Mouse (Mus musculus): ENCODE data around the gene Nsun2. TPM values are rescaled to one million over a fixed set of nuclear protein-coding genes. Genes with fewer than 3 reads are reported as not detected.

Gene Nsun2
- polyA plus RNA-seq, 1 experiment from 2014 or later, result 87.3 TPM

DNA sequence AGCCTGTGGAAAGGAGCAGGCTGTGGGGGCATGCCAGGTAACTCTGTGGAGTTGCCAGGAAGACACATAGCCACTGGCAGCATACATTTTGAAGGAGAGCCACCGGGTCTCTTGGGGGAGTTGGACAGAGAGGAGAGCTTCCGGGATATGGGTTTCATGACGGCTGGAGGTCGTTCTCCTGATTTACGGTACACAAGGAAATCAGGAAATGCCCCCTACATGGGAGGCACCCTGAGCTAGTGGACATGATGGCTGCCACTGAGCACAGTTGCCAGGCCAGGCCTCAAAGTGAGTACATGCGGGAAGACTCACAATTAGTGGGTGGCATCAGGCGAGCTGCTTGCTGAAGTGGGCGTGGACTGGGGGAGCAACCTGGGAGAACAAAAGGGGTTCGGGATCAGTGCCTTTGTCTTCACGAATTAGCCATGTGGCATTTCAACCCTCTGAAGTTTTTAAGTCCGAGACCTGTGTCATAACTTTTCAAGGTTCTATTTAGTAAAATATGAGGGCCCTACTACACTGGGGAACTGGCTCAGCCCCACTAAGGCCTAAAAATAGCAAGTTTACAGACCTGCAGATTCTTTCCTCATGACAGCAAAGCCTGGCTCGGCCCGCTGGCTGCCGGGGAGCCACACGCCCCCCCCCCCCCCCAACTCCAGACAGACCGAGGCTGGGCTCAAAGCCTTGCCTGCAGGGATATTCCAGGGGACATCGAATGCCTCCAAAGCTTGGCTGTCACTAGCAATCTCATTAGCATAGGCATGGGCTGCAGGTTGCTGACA lies 9.2 kb downstream of the Nsun2 start:
- Histone ChIP-seq H3K36me3 (no peaks in the 10 kb centered on the region), H3K27ac (replicated peaks) (no peak overlapping the region), H3K9me3 (no peaks in the 10 kb centered on the region), H3K27me3 (no peaks in the 10 kb centered on the region), H3K4me1 (peaks cover 8% of the 10 kb centered on the region; the same call in 1 of the 2 replicates), H3K4me3 (no peak overlapping the region), H3K9ac (replicated peaks) (no peak overlapping the region), H3K4me2 (replicated peaks) (no peak overlapping the region)
- ATAC-seq (replicated peaks), result no peak
- 32% methylated on average over 17 of the region's 17 CpGs for WGBS

DNA sequence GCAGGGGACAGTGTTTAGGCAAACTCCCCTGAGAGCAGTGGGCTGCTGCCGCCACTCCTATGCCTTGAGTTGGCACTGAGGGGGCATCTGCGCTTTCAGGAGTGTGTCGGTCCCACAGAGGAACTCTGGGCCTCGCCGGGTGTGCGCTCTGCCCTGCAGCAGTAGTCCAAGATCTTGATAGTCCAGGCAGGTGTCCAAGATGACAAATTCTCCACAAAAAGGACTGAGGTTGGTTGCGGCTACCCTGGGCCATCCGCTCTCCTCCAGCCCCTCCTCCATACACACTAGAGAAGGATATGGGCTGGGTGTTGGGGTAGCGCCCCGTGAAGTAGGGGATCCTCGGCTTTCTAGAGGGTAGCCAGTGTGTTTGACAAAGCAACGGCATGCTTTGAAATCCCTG lies 10.0 kb downstream of the Nsun2 start:
- 0 out of 2 replicates have a peak, but pooled peaks have one; percentile 53 for ATAC-seq (replicated peaks)
- H3K4me3 ChIP-seq, result no peak overlapping the region
- no peak overlapping the region for H3K4me2 ChIP-seq (replicated peaks)
- H3K27ac ChIP-seq (replicated peaks), result no peak overlapping the region
- 55% methylated on average over 12 of the region's 12 CpGs for WGBS
- no peak overlapping the region for H3K9ac ChIP-seq (replicated peaks)
- H3K9me3 ChIP-seq, result no peaks in the 10 kb centered on the region
- no peaks in the 10 kb centered on the region for H3K36me3 ChIP-seq
- peaks cover 8% of the 10 kb centered on the region; the same call in 1 of the 2 replicates for H3K4me1 ChIP-seq
- H3K27me3 ChIP-seq, result no peaks in the 10 kb centered on the region

- WGBS, result 19% methylated on average over 3 of the region's 3 CpGs
- Histone ChIP-seq H3K9ac (replicated peaks) (no peak overlapping the region), H3K4me2 (replicated peaks) (no peak overlapping the region), H3K36me3 (no peaks in the 10 kb centered on the region), H3K27me3 (no peaks in the 10 kb centered on the region), H3K9me3 (no peaks in the 10 kb centered on the region), H3K4me1 (peaks cover 8% of the 10 kb centered on the region; the same call in 1 of the 2 replicates), H3K4me3 (no peak overlapping the region), H3K27ac (replicated peaks) (no peak overlapping the region)
- no peak for ATAC-seq (replicated peaks)
Observed at GRCm38 (mm10) chr13:69545019-69545418, 11.5 kb downstream of the Nsun2 start.

GRCm38 (mm10) chr13:69547488-69548180 lies 14.1 kb downstream of the Nsun2 start:
- Histone ChIP-seq H3K27ac (replicated peaks) (no peak overlapping the region), H3K4me2 (replicated peaks) (no peak overlapping the region), H3K4me3 (no peak overlapping the region), H3K9ac (replicated peaks) (no peak overlapping the region), H3K36me3 (no peaks in the 10 kb centered on the region), H3K9me3 (no peaks in the 10 kb centered on the region), H3K4me1 (peaks cover 8% of the 10 kb centered on the region; the same call in 1 of the 2 replicates), H3K27me3 (no peaks in the 10 kb centered on the region)
- 68% methylated on average over 16 of the region's 16 CpGs for WGBS
- no peak for ATAC-seq (replicated peaks)

DNA sequence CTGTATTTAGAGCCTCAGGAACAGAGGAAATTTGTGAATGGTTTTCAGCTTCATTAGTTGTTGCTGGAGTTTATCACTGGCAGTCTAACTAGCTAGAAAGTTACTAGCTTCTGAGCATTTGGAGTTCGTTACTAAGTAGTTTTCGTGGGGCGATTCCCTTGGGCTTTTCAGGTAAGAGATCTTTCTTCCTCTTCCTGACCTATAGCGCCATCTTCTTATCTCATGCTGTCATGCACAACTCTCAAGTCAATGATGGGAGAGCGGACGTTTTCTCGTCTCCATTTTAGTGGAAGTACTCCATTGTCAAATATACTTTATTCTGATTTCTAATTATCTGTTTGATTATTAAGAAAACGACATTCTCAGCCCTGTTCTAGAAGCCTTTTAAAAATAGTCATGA lies 16.4 kb downstream of the Nsun2 start:
- Histone ChIP-seq H3K9me3 (no peaks in the 10 kb centered on the region), H3K4me2 (replicated peaks) (no peak overlapping the region), H3K27ac (replicated peaks) (no peak overlapping the region), H3K36me3 (no peaks in the 10 kb centered on the region), H3K4me1 (no peaks in the 10 kb centered on the region), H3K9ac (replicated peaks) (no peak overlapping the region), H3K27me3 (no peaks in the 10 kb centered on the region), H3K4me3 (no peak overlapping the region)
- ATAC-seq (replicated peaks), result no peak
- 57% methylated on average over 8 of the region's 8 CpGs for WGBS

DNA sequence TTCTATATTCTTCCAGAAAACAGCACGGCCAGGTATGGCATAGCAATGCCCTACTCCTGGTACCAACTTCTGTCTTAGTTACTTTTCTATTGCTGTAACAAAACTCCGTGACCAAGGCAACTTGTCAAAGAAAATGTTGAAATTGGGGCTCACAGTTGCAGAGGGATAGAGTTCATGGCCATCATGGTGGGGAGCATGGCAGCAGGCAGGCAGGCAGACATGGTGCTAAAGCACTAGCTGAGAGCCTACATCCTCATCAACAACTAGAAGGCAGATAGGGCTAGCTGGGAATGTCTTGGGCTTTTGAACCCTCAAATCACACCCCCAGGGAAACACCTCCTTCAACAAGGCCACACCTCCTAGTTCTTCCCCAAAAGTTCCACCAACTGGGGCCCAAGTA lies 17.3 kb downstream of the Nsun2 start:
- Histone ChIP-seq H3K4me2 (replicated peaks) (no peak overlapping the region), H3K9ac (replicated peaks) (no peak overlapping the region), H3K4me3 (no peak overlapping the region), H3K27ac (replicated peaks) (no peak overlapping the region), H3K9me3 (no peaks in the 10 kb centered on the region), H3K27me3 (no peaks in the 10 kb centered on the region), H3K36me3 (no peaks in the 10 kb centered on the region), H3K4me1 (no peaks in the 10 kb centered on the region)
- ATAC-seq (replicated peaks), result no peak
- WGBS, result 89% methylated on average over 2 of the region's 2 CpGs

DNA sequence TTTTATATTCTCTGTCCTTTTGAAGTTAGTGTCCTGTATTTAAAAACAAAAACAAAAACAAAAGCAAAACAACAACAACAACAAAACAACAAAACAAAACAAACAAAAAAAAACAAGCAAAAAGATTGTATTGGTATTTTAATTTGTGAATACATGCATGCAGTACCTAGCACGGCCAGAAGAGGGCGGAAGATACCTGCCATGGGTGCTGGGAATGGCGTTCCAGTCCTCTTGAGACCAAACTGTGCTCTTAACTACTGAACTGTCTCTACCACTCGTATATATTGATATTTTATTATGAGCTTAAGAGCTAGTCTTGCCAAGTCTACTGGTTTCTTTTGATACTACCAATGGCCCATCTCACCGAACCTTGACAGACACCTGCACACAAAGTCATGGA lies 19.5 kb downstream of the Nsun2 start:
- 24% methylated on average over 5 of the region's 5 CpGs for WGBS
- H3K27ac ChIP-seq (replicated peaks), result no peak overlapping the region
- H3K9ac ChIP-seq (replicated peaks), result no peak overlapping the region
- H3K4me2 ChIP-seq (replicated peaks), result no peak overlapping the region
- ATAC-seq (replicated peaks), result no peak
- no peak overlapping the region for H3K4me3 ChIP-seq
- H3K4me1 ChIP-seq, result no peaks in the 10 kb centered on the region
- no peaks in the 10 kb centered on the region for H3K36me3 ChIP-seq
- H3K27me3 ChIP-seq, result no peaks in the 10 kb centered on the region
- H3K9me3 ChIP-seq, result no peaks in the 10 kb centered on the region

GRCm38 (mm10) chr13:69554255-69554654 lies 20.7 kb downstream of the Nsun2 start:
- H3K9me3 ChIP-seq, result no peaks in the 10 kb centered on the region
- H3K9ac ChIP-seq (replicated peaks), result no peak overlapping the region
- H3K36me3 ChIP-seq, result no peaks in the 10 kb centered on the region
- no peaks in the 10 kb centered on the region for H3K27me3 ChIP-seq
- ATAC-seq (replicated peaks), result no peak
- 0 out of 2 replicates have a peak, but pooled peaks cover 3% of the 10 kb centered on the region for H3K4me1 ChIP-seq
- no peak overlapping the region for H3K4me3 ChIP-seq
- WGBS, result 83% methylated on average over 9 of the region's 9 CpGs
- no peak overlapping the region for H3K27ac ChIP-seq (replicated peaks)
- no peak overlapping the region for H3K4me2 ChIP-seq (replicated peaks)

DNA sequence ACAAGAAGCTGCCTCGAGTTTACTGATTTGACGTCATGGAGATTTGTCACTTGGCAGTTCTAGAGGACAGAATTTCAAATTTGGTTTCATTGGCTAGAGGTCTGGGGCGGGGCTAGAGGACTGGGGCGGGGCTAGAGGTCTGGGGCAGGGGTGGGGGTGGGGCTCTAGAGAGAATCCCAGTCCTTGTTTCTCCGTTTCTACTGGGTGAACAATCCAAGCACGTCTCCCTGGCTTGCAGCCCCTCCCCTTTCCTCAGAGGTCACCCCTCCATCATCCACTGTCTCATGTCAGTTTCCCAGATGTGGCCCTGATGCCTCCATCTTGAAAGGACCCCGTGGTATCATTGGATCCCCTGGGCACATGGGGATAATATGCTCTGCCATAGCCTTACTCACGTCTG lies 21.5 kb downstream of the Nsun2 start:
- WGBS, result 30% methylated on average over 8 of the region's 8 CpGs
- Histone ChIP-seq H3K27ac (replicated peaks) (no peak overlapping the region), H3K4me2 (replicated peaks) (no peak overlapping the region), H3K27me3 (no peaks in the 10 kb centered on the region), H3K9me3 (no peaks in the 10 kb centered on the region), H3K4me3 (no peak overlapping the region), H3K36me3 (no peaks in the 10 kb centered on the region), H3K9ac (replicated peaks) (no peak overlapping the region), H3K4me1 (0 out of 2 replicates have a peak, but pooled peaks cover 3% of the 10 kb centered on the region)
- no peak for ATAC-seq (replicated peaks)

DNA sequence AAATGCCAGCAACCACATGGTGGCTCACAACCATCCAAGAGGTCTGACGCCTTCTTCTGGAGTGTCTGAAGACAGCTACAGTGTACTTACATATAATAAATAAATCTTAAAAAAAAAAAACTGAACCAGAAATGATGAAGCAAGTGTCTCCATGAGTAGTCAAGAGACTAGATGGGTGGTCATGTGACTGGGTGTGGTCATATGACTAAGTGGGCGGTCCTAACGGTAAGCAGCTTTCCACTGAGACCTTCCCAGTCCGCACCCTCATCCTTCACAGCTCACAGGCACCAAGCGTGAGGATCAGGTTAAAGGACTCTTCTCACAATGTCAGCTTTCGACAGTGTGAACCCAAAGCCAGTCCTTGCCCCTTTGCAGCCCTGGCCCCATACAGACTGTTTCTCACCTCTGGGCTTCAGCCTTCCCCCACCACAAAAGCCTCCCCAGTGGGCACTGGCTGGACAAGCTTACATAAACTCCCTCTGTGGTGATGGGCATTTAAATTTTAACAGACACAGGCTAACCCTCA lies 22.5 kb downstream of the Nsun2 start:
- H3K4me3 ChIP-seq, result no peak overlapping the region
- H3K36me3 ChIP-seq, result no peaks in the 10 kb centered on the region
- H3K27ac ChIP-seq (replicated peaks), result no peak overlapping the region
- no peak overlapping the region for H3K9ac ChIP-seq (replicated peaks)
- H3K4me1 ChIP-seq, result 0 out of 2 replicates have a peak, but pooled peaks cover 3% of the 10 kb centered on the region
- H3K4me2 ChIP-seq (replicated peaks), result no peak overlapping the region
- no peak for ATAC-seq (replicated peaks)
- no peaks in the 10 kb centered on the region for H3K27me3 ChIP-seq
- WGBS, result 90% methylated on average over 6 of the region's 6 CpGs
- H3K9me3 ChIP-seq, result no peaks in the 10 kb centered on the region

DNA sequence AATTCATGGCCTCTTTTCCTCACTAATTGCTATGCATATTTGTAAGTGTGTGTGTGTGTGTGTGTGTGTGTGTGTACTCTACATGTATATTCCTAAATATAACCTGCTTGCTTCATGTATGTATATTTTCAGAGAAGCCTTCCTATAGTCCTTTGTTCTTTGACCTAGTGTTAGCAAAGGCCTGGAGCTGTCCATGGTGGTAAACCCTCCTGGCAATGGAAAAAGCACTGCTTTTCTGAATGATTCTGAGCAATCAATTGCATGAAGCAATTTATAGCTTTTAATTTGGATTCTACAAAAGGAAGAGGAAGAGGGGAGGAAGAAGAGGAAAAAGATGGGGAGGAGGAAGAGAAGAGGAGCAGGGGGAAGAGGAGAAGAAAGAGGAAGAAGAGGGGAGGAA lies 23.2 kb downstream of the Nsun2 start:
- Histone ChIP-seq H3K4me1 (0 out of 2 replicates have a peak, but pooled peaks cover 3% of the 10 kb centered on the region), H3K36me3 (no peaks in the 10 kb centered on the region), H3K4me2 (replicated peaks) (no peak overlapping the region), H3K4me3 (no peak overlapping the region), H3K27me3 (no peaks in the 10 kb centered on the region), H3K9me3 (no peaks in the 10 kb centered on the region), H3K9ac (replicated peaks) (no peak overlapping the region), H3K27ac (replicated peaks) (no peak overlapping the region)
- no peak for ATAC-seq (replicated peaks)

GRCm38 (mm10) chr13:69558098-69558660 lies 24.6 kb downstream of the Nsun2 start:
- ATAC-seq (replicated peaks), result peak; percentile 43; the same call in 1 of the 2 replicates
- no peak overlapping the region for H3K27ac ChIP-seq (replicated peaks)
- WGBS, result 65% methylated on average over 6 of the region's 6 CpGs

More at GRCm38 (mm10) chr13:69558098-69558660, 24.6 kb downstream of the Nsun2 start:
- H3K36me3 ChIP-seq, result no peaks in the 10 kb centered on the region
- H3K4me2 ChIP-seq (replicated peaks), result no peak overlapping the region
- H3K9ac ChIP-seq (replicated peaks), result no peak overlapping the region
- H3K27me3 ChIP-seq, result no peaks in the 10 kb centered on the region
- 0 out of 2 replicates have a peak, but pooled peaks cover 3% of the 10 kb centered on the region for H3K4me1 ChIP-seq
- no peak overlapping the region for H3K4me3 ChIP-seq
- H3K9me3 ChIP-seq, result no peaks in the 10 kb centered on the region
